Mouse (Mus musculus) small intestine, adult 2 months (tissue): ENCODE results near the gene Epha4. TPM values are rescaled to one million over a fixed set of nuclear protein-coding genes. Genes with fewer than 3 reads are reported as not detected.

ENCODE experiments used
- H3K27ac ChIP-seq: fragments of 200-500 bp; 2 replicates; pipeline ENCODE4 v1.5.1; 2012; ENCODE audit warnings: low read depth, low read length, control low read depth, inconsistent platforms; ENCODE audit not compliant: insufficient read depth
- H3K27me3 ChIP-seq: fragments of 200-500 bp; 2 replicates; pipeline ENCODE4 v1.6.1; 2012; ENCODE audit warnings: mild to moderate bottlenecking, moderate library complexity, low read length, inconsistent platforms; ENCODE audit not compliant: control insufficient read depth, insufficient read depth
- H3K36me3 ChIP-seq: fragments of 200-500 bp; 2 replicates; pipeline ENCODE4 v1.6.1; 2012; ENCODE audit warnings: mild to moderate bottlenecking, low read length, control low read depth, inconsistent platforms; ENCODE audit not compliant: control insufficient read depth, insufficient read depth
- H3K4me1 ChIP-seq: fragments of 200-500 bp; 2 replicates; pipeline ENCODE4 v1.6.1; 2012; ENCODE audit warnings: low read length, inconsistent platforms, mixed read lengths; ENCODE audit not compliant: control insufficient read depth, insufficient read depth, insufficient read length
- H3K4me3 ChIP-seq: fragments of 200-500 bp; 2 replicates; pipeline ENCODE4 v1.5.1; 2012; ENCODE audit warnings: low read depth, mild to moderate bottlenecking, control low read depth, inconsistent platforms, low read length, moderate library complexity
- CTCF ChIP-seq: fragments of 200-500 bp; IDR thresholded peaks from 2 replicates; pipeline ENCODE4 v1.5.1; 2012; ENCODE audit warnings: low read depth, mild to moderate bottlenecking, control low read depth, inconsistent platforms, low read length, moderate library complexity, mixed read lengths; ENCODE audit not compliant: insufficient replicate concordance, insufficient read length; ENCODE audit errors: extremely low read depth
- POLR2A ChIP-seq: fragments of 200-500 bp; IDR thresholded peaks from 2 replicates; pipeline ENCODE4 v1.6.1; 2012; ENCODE audit warnings: low read depth, mild to moderate bottlenecking, control low read depth, inconsistent platforms, low read length, moderate library complexity
- WGBS: fragments of 180-500 bp; shearing (Covaris S2); methylation state at CpG from one replicate; pipeline ENCODE4 v1.1.7; 2018; 5-methylcytosine and 5-hydroxymethylcytosine counted together
- polyA plus RNA-seq: library from polyadenylated mRNA; depleted of rRNA; stranded (reverse); fragments of >200 nt; gene quantifications from 2 replicates; pipeline ENCODE4 v1.2.3, GENCODE M21; 2012

The Epha4 gene
- polyA plus RNA-seq, 1 experiment, result 2.6 TPM

DNA sequence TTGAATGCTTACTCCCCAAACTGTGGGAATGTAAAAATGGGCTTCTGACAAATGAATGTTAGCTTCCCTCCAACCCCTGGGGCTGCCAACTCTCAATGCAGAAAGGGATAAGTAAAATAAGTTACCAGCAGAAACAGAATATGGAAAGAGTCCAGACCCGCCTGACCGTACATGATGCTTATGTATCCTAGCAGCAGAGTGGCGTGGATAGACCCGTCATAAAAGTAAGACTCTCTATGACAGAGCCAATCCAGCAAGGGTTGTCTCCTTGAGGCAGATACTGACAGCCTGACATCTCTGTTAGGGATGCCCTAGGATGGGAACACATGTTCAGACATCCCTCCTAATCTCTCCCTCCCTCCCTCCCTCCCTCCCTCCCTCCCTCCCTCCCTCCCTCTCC, 111.9 kb downstream of the Epha4 start:
- Histone ChIP-seq H3K4me1 (no peaks in the 10 kb centered on the region), H3K36me3 (no peaks in the 10 kb centered on the region), H3K27ac (no peak overlapping the region), H3K27me3 (no peaks in the 10 kb centered on the region), H3K4me3 (no peak overlapping the region)
- TF ChIP-seq CTCF (no peak), POLR2A (no peak)
- 79% methylated on average over 4 of the region's 4 CpGs for WGBS

DNA sequence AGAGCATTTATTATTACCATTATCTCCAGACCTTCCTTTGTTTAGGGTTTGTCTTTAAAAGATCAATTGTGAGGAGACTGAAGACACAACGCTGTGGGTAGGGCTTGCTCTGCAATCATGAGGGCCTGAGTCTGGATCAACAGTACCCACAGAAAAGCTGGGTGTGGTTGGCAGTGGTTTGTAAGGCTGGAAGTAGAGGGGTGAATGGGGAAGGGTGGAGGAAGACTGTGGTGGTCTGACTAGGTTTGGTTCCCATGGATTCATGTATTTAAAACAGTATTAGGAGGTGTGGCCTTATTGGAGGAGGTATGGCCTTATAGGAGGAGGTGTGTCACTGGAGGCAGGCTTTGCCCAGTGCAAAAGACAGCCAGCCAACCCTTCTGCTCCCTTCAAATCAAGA, 113.4 kb downstream of the Epha4 start:
- 60% methylated on average over 1 of the region's 1 CpGs for WGBS
- Histone ChIP-seq H3K4me3 (no peak overlapping the region), H3K36me3 (no peaks in the 10 kb centered on the region), H3K27me3 (no peaks in the 10 kb centered on the region), H3K4me1 (no peaks in the 10 kb centered on the region), H3K27ac (no peak overlapping the region)
- TF ChIP-seq CTCF (no peak), POLR2A (no peak)

DNA sequence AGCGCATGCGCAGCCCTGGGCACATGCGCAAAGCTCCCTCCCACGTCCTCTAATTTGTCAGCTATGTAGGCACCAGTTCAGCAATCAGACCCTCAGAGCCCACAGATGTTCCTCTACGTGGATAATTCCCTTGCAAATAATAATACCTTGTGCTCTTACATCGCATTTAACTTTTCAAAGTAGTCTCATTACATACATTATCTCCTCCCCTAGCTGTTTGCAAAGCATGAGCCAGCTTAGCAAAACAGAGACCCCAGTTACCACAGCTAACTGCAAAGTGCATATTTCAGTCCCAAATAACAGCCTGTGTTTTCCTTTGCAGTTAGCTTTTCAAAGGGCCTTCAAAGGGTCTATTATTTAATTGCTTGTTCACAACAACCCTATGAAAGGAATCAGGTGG, 123.3 kb downstream of the Epha4 start:
- no peak overlapping the region for H3K4me3 ChIP-seq
- H3K4me1 ChIP-seq, result no peaks in the 10 kb centered on the region
- H3K27ac ChIP-seq, result no peak overlapping the region
- TF ChIP-seq POLR2A (no peak), CTCF (no peak)
- 94% methylated on average over 6 of the region's 6 CpGs for WGBS
- H3K27me3 ChIP-seq, result no peaks in the 10 kb centered on the region
- H3K36me3 ChIP-seq, result no peaks in the 10 kb centered on the region

DNA sequence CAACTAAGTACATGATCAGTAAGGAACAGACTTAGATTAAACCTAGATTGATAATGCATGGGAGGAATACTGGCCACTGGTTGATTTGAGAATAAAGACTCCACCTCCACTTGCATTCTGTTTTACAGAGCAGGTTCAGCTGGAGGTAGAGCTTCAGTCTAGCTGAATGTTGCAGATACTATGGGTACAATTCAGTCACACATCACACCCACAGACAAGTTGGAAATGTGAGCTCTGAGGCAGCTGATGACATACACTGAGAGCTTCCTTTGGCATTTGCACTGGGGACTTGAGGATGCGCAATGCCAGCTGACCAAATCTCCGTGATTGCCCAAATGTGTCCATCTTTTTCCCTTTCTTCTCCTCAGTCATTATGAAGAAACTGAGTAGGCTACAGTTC, 125.8 kb downstream of the Epha4 start:
- WGBS, result 100% methylated on average over 2 of the region's 2 CpGs
- H3K36me3 ChIP-seq, result no peaks in the 10 kb centered on the region
- no peak for TF ChIP-seq CTCF
- TF ChIP-seq POLR2A, result no peak

DNA sequence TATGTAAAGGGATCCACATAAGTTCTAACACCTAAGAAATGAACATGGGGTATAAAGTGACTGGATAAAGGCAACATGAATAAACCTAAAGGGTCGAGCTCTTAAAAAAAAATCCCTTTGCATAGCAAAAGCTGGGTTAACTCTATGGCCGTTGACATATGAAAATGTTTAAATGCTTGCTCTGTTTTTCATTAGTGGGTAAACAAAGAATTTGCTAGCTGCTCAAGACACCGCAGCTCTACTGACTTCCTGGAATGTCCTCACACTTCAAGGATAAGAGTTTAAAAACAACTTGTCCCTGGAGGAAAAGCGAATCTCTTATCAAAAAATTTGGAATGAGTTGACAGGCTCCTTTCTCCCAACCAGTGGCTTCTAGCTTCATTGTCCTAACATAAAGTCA, 126.3 kb downstream of the Epha4 start:
- no peak overlapping the region for H3K4me3 ChIP-seq
- no peaks in the 10 kb centered on the region for H3K4me1 ChIP-seq
- no peaks in the 10 kb centered on the region for H3K27me3 ChIP-seq
- no peaks in the 10 kb centered on the region for H3K36me3 ChIP-seq
- no peak overlapping the region for H3K27ac ChIP-seq
- WGBS, result 85% methylated on average over 4 of the region's 4 CpGs
- no peak for TF ChIP-seq POLR2A
- no peak for TF ChIP-seq CTCF

More for the DNA sequence above, 125.8 kb downstream of the Epha4 start:
- Histone ChIP-seq H3K4me1 (no peaks in the 10 kb centered on the region), H3K27me3 (no peaks in the 10 kb centered on the region), H3K27ac (no peak overlapping the region), H3K4me3 (no peak overlapping the region)

DNA sequence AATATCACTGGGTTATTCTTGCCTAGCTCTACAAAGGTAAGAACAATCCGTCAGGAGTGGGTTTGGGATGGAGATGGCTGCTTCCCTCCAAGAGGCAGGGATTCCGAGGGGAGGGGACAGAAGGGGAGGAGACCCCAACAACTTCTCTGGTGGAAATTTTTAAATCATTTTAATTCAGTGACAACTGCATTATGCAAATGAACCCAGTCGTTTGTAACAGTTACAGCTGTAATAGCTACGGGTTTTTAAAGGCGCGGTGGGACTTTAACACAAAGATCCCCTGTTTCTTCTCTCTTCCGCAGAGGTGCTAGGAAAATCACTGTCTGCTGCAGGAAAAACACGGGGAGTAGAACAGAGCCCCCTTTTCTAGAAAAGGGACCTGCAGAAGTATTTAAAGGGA, 129.3 kb downstream of the Epha4 start:
- no peak overlapping the region for H3K4me3 ChIP-seq
- TF ChIP-seq POLR2A, result no peak
- no peak for TF ChIP-seq CTCF

DNA sequence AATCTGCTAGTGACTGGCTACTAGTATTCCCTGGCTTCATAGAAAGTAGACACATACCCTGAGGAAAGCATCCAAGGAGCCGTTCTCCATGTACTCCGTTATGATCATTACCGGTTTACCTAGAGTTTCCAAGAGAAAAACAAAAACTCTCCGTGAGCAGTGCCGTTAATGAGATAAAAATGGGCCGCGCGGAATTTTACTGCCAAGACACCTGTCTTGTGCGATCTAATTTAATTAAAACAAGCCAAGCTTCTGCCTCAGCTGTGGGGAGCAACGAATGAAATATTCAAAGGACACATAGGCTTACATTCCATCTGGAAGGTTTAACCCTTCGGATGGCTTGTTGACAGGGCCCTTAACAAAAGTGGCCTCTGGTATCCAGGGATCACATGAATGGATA, 131.4 kb downstream of the Epha4 start:
- Histone ChIP-seq H3K4me1 (no peaks in the 10 kb centered on the region), H3K27me3 (no peaks in the 10 kb centered on the region), H3K4me3 (no peak overlapping the region), H3K27ac (no peak overlapping the region), H3K36me3 (no peaks in the 10 kb centered on the region)
- no peak for TF ChIP-seq POLR2A
- TF ChIP-seq CTCF, result no peak
- 90% methylated on average over 11 of the region's 11 CpGs for WGBS

More for the DNA sequence above, 129.3 kb downstream of the Epha4 start:
- H3K36me3 ChIP-seq, result no peaks in the 10 kb centered on the region
- H3K27me3 ChIP-seq, result no peaks in the 10 kb centered on the region
- H3K4me1 ChIP-seq, result no peaks in the 10 kb centered on the region
- 82% methylated on average over 8 of the region's 8 CpGs for WGBS
- H3K27ac ChIP-seq, result no peak overlapping the region

DNA sequence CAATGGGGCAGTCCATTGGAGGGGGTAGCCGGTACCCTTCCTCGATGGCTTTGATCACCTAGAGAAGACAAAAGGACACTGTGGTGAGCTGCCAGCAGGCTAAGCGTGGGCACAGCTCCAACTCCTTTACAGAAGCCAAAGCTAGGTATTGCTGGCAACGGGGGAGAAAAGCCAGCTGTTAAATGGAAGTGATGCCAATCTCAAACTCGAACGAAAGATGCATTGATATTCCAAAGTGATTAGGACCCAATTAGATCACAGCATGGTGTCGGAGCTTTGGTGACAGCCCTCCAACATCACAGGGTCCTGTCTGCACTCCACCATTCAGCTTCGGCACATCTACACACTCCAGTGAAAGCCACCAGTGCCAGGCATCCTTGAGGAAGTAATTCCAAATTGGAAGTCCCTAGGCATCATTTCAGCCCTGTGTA, 137.3 kb downstream of the Epha4 start:
- TF ChIP-seq CTCF (no peak), POLR2A (no peak)
- WGBS, result 89% methylated on average over 8 of the region's 8 CpGs
- Histone ChIP-seq H3K4me1 (no peaks in the 10 kb centered on the region), H3K4me3 (no peak overlapping the region), H3K27me3 (no peaks in the 10 kb centered on the region), H3K36me3 (no peaks in the 10 kb centered on the region), H3K27ac (no peak overlapping the region)
